ENCODE assay signal across 25 mouse cellular contexts in the genomic region with DNA sequence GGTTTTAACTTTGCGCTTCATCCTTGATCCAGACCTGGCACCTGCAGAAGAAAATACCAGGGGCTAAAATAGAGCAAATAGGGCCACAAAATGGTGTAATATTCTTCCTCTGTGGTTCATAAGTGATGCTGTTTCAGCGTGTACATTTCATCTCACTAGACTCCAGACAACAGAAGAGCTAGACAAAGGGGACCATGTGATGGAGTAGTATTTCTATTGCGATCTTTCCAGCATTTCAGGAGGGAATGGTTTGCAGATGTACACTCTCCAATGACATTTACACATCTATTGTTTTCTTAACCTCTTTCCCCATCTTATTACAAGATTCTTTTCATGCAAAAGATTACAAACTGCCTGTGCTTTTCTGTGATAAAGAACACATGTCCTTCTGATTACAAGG.
DNase-seq lines count a peak whose midpoint lies in the region; ATAC-seq and TF ChIP-seq lines count a peak whose summit lies in the region.
"Had no signal": no experiment of that assay in that cellular context is flagged by ENCODE, and none has a peak within 500 bp of the region (broad histone marks: within the 10 kb centered on the region; RNA-seq: fewer than 3 reads in every experiment).

No protein-coding gene starts in this region.

- H3K9ac ChIP-seq in kidney, embryonic 15.5 days, result no peak overlapping the region
- H3K9ac ChIP-seq in embryonic facial prominence, embryonic 14.5 days (ENCODE audit: low read depth, low read length), result no peak overlapping the region
- H3K9ac ChIP-seq: embryonic facial prominence, embryonic 13.5 days; forebrain, postnatal 0 days; hindbrain, embryonic 13.5 days had no signal

- H3K4me1 ChIP-seq in kidney, adult 2 months (ENCODE audit: control insufficient read depth, insufficient read depth, low read length), result no peaks in the 10 kb centered on the region
- no peaks in the 10 kb centered on the region for H3K4me1 ChIP-seq in kidney, embryonic 15.5 days
- H3K4me1 ChIP-seq in embryonic facial prominence, embryonic 14.5 days (ENCODE audit: control insufficient read depth, insufficient read depth, low read length), result no peaks in the 10 kb centered on the region; the same call in 1 of the 2 replicates
- H3K4me1 ChIP-seq: embryonic facial prominence, embryonic 13.5 days; hindbrain, embryonic 10.5 days; hindbrain, embryonic 13.5 days had no signal

- H3K4me2 ChIP-seq in kidney, embryonic 15.5 days, result no peak overlapping the region
- H3K4me2 ChIP-seq in embryonic facial prominence, embryonic 14.5 days (ENCODE audit: low read depth, low read length), result no peak overlapping the region
- H3K4me2 ChIP-seq: embryonic facial prominence, embryonic 13.5 days; heart, embryonic 11.5 days; hindbrain, embryonic 13.5 days had no signal

- no peaks in the 10 kb centered on the region for H3K36me3 ChIP-seq in kidney, adult 2 months (ENCODE audit: control insufficient read depth, insufficient read depth, low read length)
- no peaks in the 10 kb centered on the region for H3K36me3 ChIP-seq in kidney, embryonic 15.5 days
- H3K36me3 ChIP-seq in embryonic facial prominence, embryonic 14.5 days (ENCODE audit: control insufficient read depth, insufficient read depth, low read length), result no peaks in the 10 kb centered on the region
- H3K36me3 ChIP-seq: embryonic facial prominence, embryonic 13.5 days; G1E; hindbrain, embryonic 10.5 days; hindbrain, embryonic 13.5 days had no signal

- DNase-seq in kidney, adult 2 months, result peak; percentile 26
- no peak for DNase-seq in kidney, adult 18-20 months
- no peak for DNase-seq in kidney, adult 11 months
- DNase-seq in embryonic facial prominence, embryonic 14.5 days (ENCODE audit: low spot score), result peak; percentile 52
- no peak for DNase-seq in thymus, postnatal 14 days
- DNase-seq: adrenal gland, postnatal 10 days; adrenal gland, postnatal 36 days; B cell, adult 2 months; cerebellum, adult 18-20 months; cerebellum, adult 9-10 months; cerebellum, postnatal 14 days; forebrain, postnatal 0 days; gastrocnemius, adult 2 months; gastrocnemius, postnatal 14 days; heart, adult 11 months had no signal

- 70% methylated on average over 3 of the region's 3 CpGs for WGBS in kidney, adult 2 months
- 66% methylated on average over 3 of the region's 3 CpGs for WGBS in kidney, embryonic 15.5 days
- whole genome bisulfite sequencing in embryonic facial prominence, embryonic 14.5 days, result 50% methylated on average over 3 of the region's 3 CpGs

- no peak overlapping the region for H3K4me3 ChIP-seq in kidney, adult 2 months (ENCODE audit: insufficient read depth, low read depth, low read length)
- H3K4me3 ChIP-seq in kidney, embryonic 15.5 days (replicated peaks), result no peak overlapping the region
- H3K4me3 ChIP-seq in embryonic facial prominence, embryonic 14.5 days (ENCODE audit: low read depth, low read length), result no peak overlapping the region
- H3K4me3 ChIP-seq: embryonic facial prominence, embryonic 13.5 days; gastrocnemius, adult 2 months; hindbrain, embryonic 10.5 days; hindbrain, embryonic 13.5 days had no signal

- H3K27ac ChIP-seq in kidney, adult 2 months (ENCODE audit: insufficient read depth, low read depth, low read length), result no peak overlapping the region
- H3K27ac ChIP-seq in kidney, embryonic 15.5 days, result no peak overlapping the region
- no peak overlapping the region for H3K27ac ChIP-seq in embryonic facial prominence, embryonic 14.5 days (replicated peaks; ENCODE audit: low read depth, low read length)
- H3K27ac ChIP-seq: embryonic facial prominence, embryonic 13.5 days; gastrocnemius, adult 2 months; hindbrain, embryonic 10.5 days; hindbrain, embryonic 13.5 days had no signal

- no peaks in the 10 kb centered on the region; the same call in 1 of the 2 replicates for H3K9me3 ChIP-seq in kidney, embryonic 15.5 days (replicated peaks)
- H3K9me3 ChIP-seq in embryonic facial prominence, embryonic 14.5 days (ENCODE audit: control insufficient read depth, low read length), result no peaks in the 10 kb centered on the region
- H3K9me3 ChIP-seq: embryonic facial prominence, embryonic 13.5 days; hindbrain, embryonic 10.5 days; hindbrain, embryonic 13.5 days had no signal

- ATAC-seq in kidney, embryonic 15.5 days (replicated peaks; ENCODE audit: low FRiP score), result peak; percentile 52; the same call in 1 of the 2 replicates
- 0 out of 2 replicates have a peak, but pooled peaks have one; percentile 37 for ATAC-seq in embryonic facial prominence, embryonic 14.5 days (ENCODE audit: low read depth)
- ATAC-seq: forebrain, embryonic 14.5 days; forebrain, postnatal 0 days; hindbrain, embryonic 16.5 days; Patski had no signal

- TF ChIP-seq CTCF in kidney, adult 2 months (conservative IDR thresholded peaks at IDR 0.05; ENCODE audit: insufficient read depth, insufficient read length, low read depth, low read length), result no peak

- no peaks in the 10 kb centered on the region for H3K27me3 ChIP-seq in kidney, adult 2 months (replicated peaks; ENCODE audit: control insufficient read depth, insufficient read depth, low read length)
- H3K27me3 ChIP-seq in kidney, embryonic 15.5 days, result no peaks in the 10 kb centered on the region
- H3K27me3 ChIP-seq in embryonic facial prominence, embryonic 14.5 days (replicated peaks; ENCODE audit: control insufficient read depth, insufficient read depth, low read length), result no peaks in the 10 kb centered on the region
- H3K27me3 ChIP-seq: CH12.LX; embryonic facial prominence, embryonic 13.5 days; hindbrain, embryonic 13.5 days; Patski had no signal

- no peak for TF ChIP-seq POLR2A in kidney, adult 2 months (IDR thresholded peaks at IDR 0.05; ENCODE audit: low read depth, low read length)

Comparison
In these comparisons a context has a peak if more than half of its experiments do, and no peak if none do; other contexts are left out.
1. DNase-seq: peak in kidney, adult 2 months (single experiment) and embryonic facial prominence, embryonic 14.5 days (single experiment); none in kidney, adult 18-20 months (single experiment), kidney, adult 11 months (single experiment) and thymus, postnatal 14 days (single experiment).